Mouse (Mus musculus) adrenal gland, postnatal 36 days (tissue): ENCODE measurements around the gene BC049730. TPM values are rescaled to one million over a fixed set of nuclear protein-coding genes. Genes with fewer than 3 reads are reported as not detected.

Source experiments
- DNase-seq, 2 experiments: peaks; one replicate each; pipeline ENCODE4 v3.0.0; 2021; ENCODE audit warnings: mixed read lengths in 1 of 2
- total RNA-seq, 2 experiments: library from RNA; stranded (reverse); gene quantifications; 2 replicates each; pipeline ENCODE4 v1.2.3; 2021

The BC049730 gene
- total RNA-seq, 2 experiments from 2014 or later: not detected

DNA sequence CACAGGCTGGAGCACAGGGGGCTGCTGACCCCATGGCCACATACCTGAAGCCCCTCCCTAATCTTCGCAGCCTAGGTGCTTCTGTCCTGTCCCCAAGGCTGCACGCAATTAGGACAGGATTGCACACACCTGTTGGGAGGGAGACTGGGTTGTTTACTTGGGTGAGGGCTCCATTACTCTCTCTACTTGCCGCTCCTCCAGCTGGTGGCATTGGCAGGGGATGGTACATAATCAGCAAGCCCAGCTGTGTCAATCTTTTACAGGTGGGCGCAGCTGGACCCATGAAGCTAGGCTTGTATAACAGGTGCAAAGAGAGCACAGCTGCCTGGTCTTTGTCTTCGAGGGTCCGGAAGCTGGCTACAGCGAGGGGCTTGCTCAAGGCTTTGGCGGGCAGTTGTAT is 53.5 kb downstream of the BC049730 start:
- DNase-seq: no peak

Other genes starting within 250 kb of the BC049730 start
- gene Plaur, start 246.8 kb upstream of the BC049730 start, total RNA-seq: 1 to 10 TPM; 7.9 to 9.8 TPM
- gene Cadm4, start 227.2 kb upstream of the BC049730 start, total RNA-seq: 1 to 10 TPM; 2.8 to 3.6 TPM
- gene Zfp428, start 202.2 kb upstream of the BC049730 start, total RNA-seq: 1 to 10 TPM; 6.0 to 6.8 TPM
- not detected for gene AC161166.1, start 196.8 kb upstream of the BC049730 start, total RNA-seq
- 10 to 100 TPM; 20.4 to 24.1 TPM for gene Irgq, start 178.6 kb upstream of the BC049730 start, total RNA-seq
- not detected for gene Pinlyp, start 163.1 kb upstream of the BC049730 start, total RNA-seq
- gene Xrcc1, start 163.0 kb upstream of the BC049730 start, total RNA-seq: 10 to 100 TPM; 37.6 to 41.3 TPM
- 10 to 100 TPM; 27.9 to 34.2 TPM for gene Ethe1, start 121.7 kb upstream of the BC049730 start, total RNA-seq
- gene Zfp575, start 121.6 kb upstream of the BC049730 start, total RNA-seq: under 1 TPM in 1 of 2 experiments, not detected in 1; 0.30 TPM
- 1 to 10 TPM; 5.4 to 5.8 TPM for gene Phldb3, start 98.5 kb upstream of the BC049730 start, total RNA-seq
- gene Lypd3, start 72.7 kb upstream of the BC049730 start, total RNA-seq: under 1 TPM; 0.36 to 0.92 TPM
- gene Tex101, start 32.6 kb upstream of the BC049730 start, total RNA-seq: not detected
- gene Gm4763, start 17.7 kb downstream of the BC049730 start, total RNA-seq: not detected
- gene Cd177, start 51.1 kb downstream of the BC049730 start, total RNA-seq: under 1 TPM in 1 of 2 experiments, not detected in 1; 0.20 TPM
- gene Ceacam10, start 68.0 kb downstream of the BC049730 start, total RNA-seq: not detected
- not detected for gene Gm9844, start 153.0 kb downstream of the BC049730 start, total RNA-seq
- not detected for gene Lypd4, start 160.7 kb downstream of the BC049730 start, total RNA-seq
- not detected for gene Dmrtc2, start 160.8 kb downstream of the BC049730 start, total RNA-seq
- 1,000 to 10,000 TPM in 1 of 2 experiments, 100 to 1,000 TPM in 1; 964 to 1,011 TPM for gene Rps19, start 175.1 kb downstream of the BC049730 start, total RNA-seq
- gene Cd79a, start 188.1 kb downstream of the BC049730 start, total RNA-seq: under 1 TPM; 0.20 to 0.26 TPM
- gene Arhgef1, start 193.7 kb downstream of the BC049730 start, total RNA-seq: 10 to 100 TPM; 79.5 to 91.5 TPM
- gene Gm4881, start 235.3 kb downstream of the BC049730 start, total RNA-seq: not detected